Mouse (Mus musculus) MEL (cell line): ENCODE measurements around the gene Speg. TPM values are rescaled to one million over a fixed set of nuclear protein-coding genes. Genes with fewer than 3 reads are reported as not detected.

Experiments used
- DNase-seq: peaks from one replicate; pipeline ENCODE4 v3.0.0; 2011; ENCODE audit warnings: low read depth, low spot score
- H3K27ac ChIP-seq: 2 replicates; pipeline ENCODE4 v1.5.1; 2012; ENCODE audit warnings: low read depth, mild to moderate bottlenecking, control low read depth, low read length, moderate library complexity; ENCODE audit not compliant: control insufficient read depth
- H3K27me3 ChIP-seq, 2 experiments: fragments of 150-350 bp in 1 of 2; sonication (generic) in 1 of 2; 2 replicates each; pipeline ENCODE4 v1.6.1; 2012; ENCODE audit warnings: low read length in 2 of 2, mild to moderate bottlenecking in 2 of 2, improper control_type of control experiment in 1 of 2, moderate library complexity in 1 of 2; ENCODE audit not compliant: insufficient read depth in 2 of 2, control insufficient read depth in 1 of 2
- H3K36me3 ChIP-seq, 2 experiments: 2 replicates each; pipeline ENCODE4 v1.6.1; 2012 to 2014; ENCODE audit warnings: low read length in 2 of 2, improper control_type of control experiment in 1 of 2, inconsistent platforms in 1 of 2, mild to moderate bottlenecking in 1 of 2; ENCODE audit not compliant: insufficient read depth in 2 of 2, control insufficient read depth in 1 of 2
- H3K4me1 ChIP-seq, 2 experiments: fragments of 150-350 bp in 1 of 2; sonication (generic) in 1 of 2; 2 replicates each; pipeline ENCODE4 v1.6.1; 2012; ENCODE audit warnings: low read length in 2 of 2, improper control_type of control experiment in 1 of 2, mild to moderate bottlenecking in 1 of 2; ENCODE audit not compliant: insufficient read depth in 2 of 2, control insufficient read depth in 1 of 2
- H3K4me3 ChIP-seq, 2 experiments: fragments of 150-350 bp in 1 of 2; sonication (generic) in 1 of 2; 2 replicates each; pipeline ENCODE4 v1.5.1; 2012; ENCODE audit warnings: low read depth in 2 of 2, low read length in 2 of 2, mild to moderate bottlenecking in 2 of 2, moderate library complexity in 2 of 2, control low read depth in 1 of 2, improper control_type of control experiment in 1 of 2; ENCODE audit not compliant: control insufficient read depth in 1 of 2, insufficient read depth in 1 of 2
- H3K79me2 ChIP-seq: 2 replicates; pipeline ENCODE4 v1.6.1; 2012; ENCODE audit warnings: mild to moderate bottlenecking, low read length, moderate library complexity; ENCODE audit not compliant: control insufficient read depth, poor library complexity, insufficient read depth
- H3K9ac ChIP-seq: 2 replicates; pipeline ENCODE4 v1.6.1; 2012; ENCODE audit warnings: low read depth, mild to moderate bottlenecking, control low read depth, low read length, moderate library complexity; ENCODE audit not compliant: control insufficient read depth, poor library complexity, severe bottlenecking
- H3K9me3 ChIP-seq: fragments of 150-350 bp; sonication (generic); replicated peaks from 2 replicates; pipeline ENCODE4 v1.6.1; 2012; ENCODE audit warnings: mild to moderate bottlenecking, low read length, improper control_type of control experiment, moderate library complexity; ENCODE audit not compliant: insufficient read depth
- CHD1 ChIP-seq: IDR thresholded peaks from 2 replicates; pipeline ENCODE4 v1.6.1; 2012; ENCODE audit warnings: low read depth, mild to moderate bottlenecking, inconsistent platforms, low read length, improper control_type of control experiment
- EP300 ChIP-seq, 2 experiments: IDR thresholded peaks; 2 replicates each; pipeline ENCODE4 v1.6.1; 2011; ENCODE audit warnings: improper control_type of control experiment in 2 of 2, low read length in 2 of 2, low read depth in 1 of 2, mild to moderate bottlenecking in 1 of 2
- ETS1 ChIP-seq: IDR thresholded peaks from 2 replicates; pipeline ENCODE4 v1.6.1; 2012; ENCODE audit warnings: low read depth, mild to moderate bottlenecking, inconsistent platforms, low read length, improper control_type of control experiment, moderate library complexity
- GABPA ChIP-seq: IDR thresholded peaks from 2 replicates; pipeline ENCODE4 v1.6.1; 2012; ENCODE audit warnings: low read depth, mild to moderate bottlenecking, inconsistent platforms, low read length, improper control_type of control experiment, moderate library complexity
- GATA1 ChIP-seq: IDR thresholded peaks from 2 replicates; pipeline ENCODE4 v1.6.1; 2011; ENCODE audit warnings: low read depth, low read length, improper control_type of control experiment
- MAFK ChIP-seq: IDR thresholded peaks from 2 replicates; pipeline ENCODE4 v1.6.1; 2011; ENCODE audit warnings: low read depth, mild to moderate bottlenecking, low read length, improper control_type of control experiment, borderline replicate concordance
- NELFE ChIP-seq: IDR thresholded peaks from 2 replicates; pipeline ENCODE4 v1.6.1; 2011; ENCODE audit warnings: low read depth, low read length, improper control_type of control experiment
- POLR2AphosphoS2 ChIP-seq: IDR thresholded peaks from 2 replicates; pipeline ENCODE4 v1.6.1; 2011; ENCODE audit warnings: low read length, improper control_type of control experiment
- RCOR1 ChIP-seq: IDR thresholded peaks from 2 replicates; pipeline ENCODE4 v1.6.1; 2012; ENCODE audit warnings: low read depth, mild to moderate bottlenecking, inconsistent platforms, low read length, improper control_type of control experiment
- SIN3A ChIP-seq: IDR thresholded peaks from 2 replicates; pipeline ENCODE4 v1.6.1; 2012; ENCODE audit warnings: low read length, improper control_type of control experiment, inconsistent platforms
- SMC3 ChIP-seq: IDR thresholded peaks from 2 replicates; pipeline ENCODE4 v1.6.1; 2011; ENCODE audit warnings: low read depth, low read length, improper control_type of control experiment
- TBP ChIP-seq: IDR thresholded peaks from 2 replicates; pipeline ENCODE4 v1.8.0; 2011; ENCODE audit warnings: low read depth, low read length, improper control_type of control experiment
- TCF12 ChIP-seq: IDR thresholded peaks from 2 replicates; pipeline ENCODE4 v1.6.1; 2014; ENCODE audit warnings: low read depth, mild to moderate bottlenecking, inconsistent platforms, low read length, improper control_type of control experiment, moderate library complexity
- UBTF ChIP-seq: IDR thresholded peaks from 2 replicates; pipeline ENCODE4 v1.6.1; 2012; ENCODE audit warnings: low read depth, mild to moderate bottlenecking, inconsistent platforms, low read length, improper control_type of control experiment, moderate library complexity, borderline replicate concordance; ENCODE audit not compliant: insufficient read depth
- USF2 ChIP-seq, 2 experiments: IDR thresholded peaks; 2 replicates each; pipeline ENCODE4 v1.6.1; 2011 to 2012; ENCODE audit warnings: improper control_type of control experiment in 2 of 2, low read length in 2 of 2, borderline replicate concordance in 1 of 2, inconsistent platforms in 1 of 2, low read depth in 1 of 2, mild to moderate bottlenecking in 1 of 2; ENCODE audit not compliant: insufficient read depth in 1 of 2
- ZKSCAN1 ChIP-seq: IDR thresholded peaks from 2 replicates; pipeline ENCODE4 v1.6.1; 2012; ENCODE audit warnings: low read depth, mild to moderate bottlenecking, inconsistent platforms, low read length, improper control_type of control experiment, moderate library complexity
- ZNF384 ChIP-seq: IDR thresholded peaks from 2 replicates; pipeline ENCODE4 v1.6.1; 2012; ENCODE audit warnings: low read depth, mild to moderate bottlenecking, inconsistent platforms, low read length, improper control_type of control experiment
- polyA plus RNA-seq, 2 experiments: library from polyadenylated mRNA; stranded (reverse) in 1 of 2; unstranded in 1 of 2; fragments of >175 nt in 1 of 2; fragments of >200 nt in 1 of 2; gene quantifications; 2 replicates each; pipeline versions ENCODE4 v1.2.1 to v1.2.4; 2012; ENCODE audit warnings: low replicate concordance in 2 of 2, low read depth in 1 of 2; ENCODE audit not compliant: insufficient read length in 2 of 2, insufficient read depth in 1 of 2, missing spikeins in 1 of 2
- total RNA-seq: library from RNA; depleted of rRNA; stranded (reverse); fragments of 300-350 nt; gene quantifications from 2 replicates; pipeline ENCODE4 v1.2.3, GENCODE M21; 2012

Gene Speg
- total and polyA plus RNA-seq, 3 experiments, result 1.7 to 9.5 TPM; not detected in 1

DNA sequence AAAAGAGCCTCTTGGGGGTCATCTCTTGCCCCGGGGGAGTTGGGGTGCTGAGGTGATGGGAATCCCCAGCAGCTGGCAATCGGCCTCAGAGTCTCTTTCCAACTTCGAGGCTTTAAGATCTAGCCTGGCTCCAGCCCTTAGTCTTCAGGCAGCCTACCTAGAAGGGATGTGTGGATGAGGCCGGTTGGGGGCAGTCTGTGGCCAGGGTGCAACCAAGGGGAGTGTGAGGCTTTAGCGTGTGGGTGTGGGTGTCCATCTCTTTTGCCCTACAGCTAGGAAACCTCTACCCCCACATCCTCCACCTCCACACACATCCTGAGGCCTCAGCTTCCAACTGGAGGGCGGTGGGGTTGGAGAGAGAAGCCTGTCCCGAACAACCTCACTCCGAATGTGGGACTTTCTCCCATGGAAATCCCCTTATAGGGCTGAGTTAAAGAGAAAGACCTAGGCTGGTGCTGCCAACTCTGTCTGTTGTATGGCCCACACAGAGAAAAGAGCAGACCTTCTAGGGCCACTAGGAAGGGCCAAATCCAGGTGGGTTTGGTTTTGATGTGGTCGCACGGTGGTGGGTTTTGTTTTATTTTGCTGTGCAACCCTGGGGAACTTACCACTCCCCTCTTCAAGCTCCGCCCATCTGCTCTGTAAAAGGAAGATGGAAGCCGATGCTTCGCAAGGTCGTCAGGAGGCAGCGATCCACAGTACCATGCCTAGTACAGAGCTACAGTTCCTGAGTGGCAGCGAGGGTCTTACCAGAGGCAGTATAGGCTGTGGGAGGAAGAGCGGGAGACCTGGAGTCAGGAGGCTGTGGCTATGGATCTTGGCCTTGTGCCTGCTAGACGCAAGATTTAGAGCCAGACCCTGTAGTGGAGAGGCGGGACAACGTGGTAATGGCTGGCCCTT is 29.8 kb upstream of the Speg start:
- Histone ChIP-seq H3K4me1 (no peaks in the 10 kb centered on the region), H3K36me3 (no peaks in the 10 kb centered on the region), H3K79me2 (no peaks in the 10 kb centered on the region), H3K27me3 (peaks cover 0 to 3% of the 10 kb centered on the region in 2 experiments; a peak in 1 of 4 replicates), H3K27ac (no peak overlapping the region), H3K4me3 (no peak overlapping the region), H3K9me3 (no peaks in the 10 kb centered on the region), H3K9ac (no peak overlapping the region)
- TF ChIP-seq TBP (no peak), SIN3A (no peak)
- DNase-seq, result no peak

DNA sequence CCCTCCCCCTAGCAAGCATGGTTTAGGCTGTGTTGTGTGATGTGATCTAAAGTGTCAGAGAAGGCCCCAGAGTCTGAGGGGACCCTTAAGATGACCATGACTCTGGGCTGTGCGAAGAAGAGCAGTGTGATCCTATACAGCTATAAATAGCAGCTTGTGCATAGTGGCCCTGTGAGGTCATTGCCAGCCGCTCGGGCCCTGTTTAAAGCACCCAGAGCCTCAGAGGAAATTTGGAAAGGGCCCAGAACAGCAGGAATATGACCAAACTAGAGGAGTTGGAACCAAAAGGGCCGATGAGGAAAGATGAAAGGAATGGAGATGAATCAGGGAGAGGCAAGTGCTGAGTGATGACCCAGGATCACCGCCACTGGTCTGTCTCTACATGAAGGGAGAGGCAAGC is 27.8 kb upstream of the Speg start:
- H3K9me3 ChIP-seq, result no peaks in the 10 kb centered on the region
- H3K27me3 ChIP-seq, result peaks cover 0 to 3% of the 10 kb centered on the region in 2 experiments; a peak in 2 of 4 replicates
- no peaks in the 10 kb centered on the region for H3K4me1 ChIP-seq
- H3K79me2 ChIP-seq, result no peaks in the 10 kb centered on the region
- no peaks in the 10 kb centered on the region for H3K36me3 ChIP-seq
- H3K27ac ChIP-seq, result no peak overlapping the region
- TF ChIP-seq CHD1 (no peak), EP300 (IDR thresholded peaks at IDR 0.05; ENCODE audit: low read depth in 1 of 2, low read length in 2 of 2) (no peak), ZKSCAN1 (no peak), ETS1 (no peak), NELFE (no peak), GATA1 (no peak), ZNF384 (no peak), SMC3 (no peak), POLR2AphosphoS2 (no peak), USF2 (IDR thresholded peaks at IDR 0.05; ENCODE audit: borderline replicate concordance in 1 of 2, insufficient read depth in 1 of 2, low read depth in 1 of 2, low read length in 2 of 2) (no peak), RCOR1 (no peak), MAFK (no peak), TCF12 (no peak), GABPA (no peak), UBTF (no peak)
- no peak overlapping the region for H3K9ac ChIP-seq
- no peak for DNase-seq
- no peak overlapping the region for H3K4me3 ChIP-seq
